Mouse (Mus musculus) G1E (cell line): Measurements from ENCODE around the gene Akap6.

Source experiments
- CTCF ChIP-seq: IDR thresholded peaks from 2 replicates; pipeline ENCODE4 v1.5.1; 2012; ENCODE audit warnings: low read depth, low read length, inconsistent platforms, mixed read lengths
- GATA1 ChIP-seq: IDR thresholded peaks from 2 replicates; pipeline ENCODE4 v1.6.1; 2012; ENCODE audit warnings: borderline replicate concordance, low read length, inconsistent platforms, mixed read lengths
- POLR2AphosphoS5 ChIP-seq: IDR thresholded peaks from 2 replicates; pipeline ENCODE4 v1.6.1; 2012; ENCODE audit warnings: low read depth, low read length, inconsistent platforms; ENCODE audit not compliant: insufficient replicate concordance
- TAL1 ChIP-seq: conservative IDR thresholded peaks from 2 replicates; pipeline ENCODE4 v1.6.1; 2012; ENCODE audit warnings: low read depth, low read length, inconsistent platforms, mixed read lengths

GRCm38 (mm10) chr12:53193664-53194063, 494.5 kb downstream of the Akap6 start:
- TF ChIP-seq TAL1, result no peak
- no peak for TF ChIP-seq CTCF
- TF ChIP-seq POLR2AphosphoS5, result no peak
- TF ChIP-seq GATA1, result no peak
